Mouse (Mus musculus): ENCODE measurements around the gene Psmd13.

Psmd13 gene

DNA sequence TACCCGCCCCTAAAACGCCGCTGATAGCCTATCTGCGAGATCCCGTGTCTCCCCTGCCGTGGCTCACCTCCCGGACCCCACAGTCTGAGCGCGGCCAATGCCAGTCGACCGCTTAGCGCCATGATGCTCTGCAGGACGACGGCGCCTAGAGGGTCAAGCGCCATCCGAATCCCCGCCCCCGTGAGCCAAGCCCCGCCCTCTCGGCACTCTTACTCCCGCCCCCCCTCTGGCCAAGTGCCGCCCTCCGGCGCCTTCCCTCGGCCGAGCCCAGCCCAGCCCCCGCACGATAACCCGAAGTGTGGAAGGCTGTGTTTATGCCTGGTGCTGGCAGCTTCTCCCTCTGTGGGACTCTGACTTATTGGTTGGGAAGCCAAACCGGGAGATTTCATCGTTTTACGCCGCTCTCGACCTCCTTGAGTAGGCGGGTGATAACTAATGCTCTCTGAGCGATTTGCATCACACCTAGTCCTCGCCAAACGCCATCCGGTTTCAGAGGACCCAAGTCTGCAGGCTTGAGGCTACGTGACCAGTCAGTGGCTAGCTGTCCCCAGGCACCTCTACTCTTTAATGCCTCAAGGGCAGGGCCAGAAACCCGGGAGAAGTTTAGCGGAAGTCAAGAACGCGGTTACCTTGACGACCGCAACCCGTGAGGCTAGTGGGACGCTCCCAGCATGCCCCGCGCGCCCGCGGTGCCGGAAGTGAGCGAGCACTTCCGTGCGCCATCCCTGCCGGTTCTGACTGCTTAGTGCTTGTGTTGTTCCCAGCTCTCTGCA, at the start of gene Psmd13, which contains the start of gene Sirt3:
Gene Psmd13 (plus strand): TSS at position 273 of the 773 bp plus-strand sequence.
Gene Sirt3 (minus strand): TSS at position 614 of the 773 bp plus-strand sequence.
- peak; percentile 91 for DNase-seq (ENCODE audit: low spot score)

DNA sequence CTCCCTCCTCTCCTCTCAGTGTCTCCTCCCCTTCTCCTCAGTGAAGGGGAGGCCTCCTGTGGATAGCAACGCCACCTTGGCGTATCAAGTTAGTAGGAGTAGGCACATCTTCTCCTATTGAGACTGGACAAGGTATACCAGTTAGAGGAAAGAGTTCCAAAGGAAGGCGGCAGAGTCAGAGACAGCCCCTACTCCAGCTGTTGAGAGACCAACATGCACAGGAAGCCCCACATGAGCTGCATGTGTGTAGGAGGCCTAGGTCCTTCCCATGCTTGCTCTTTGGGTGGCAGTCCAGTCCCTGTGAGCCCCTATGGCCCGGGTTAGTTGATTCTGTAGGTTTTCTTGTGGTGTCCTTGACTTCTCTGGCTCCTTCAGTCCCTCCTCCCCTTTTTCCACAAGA, 48.4 kb upstream of the Psmd13 start:
- DNase-seq (ENCODE audit: low spot score): no peak

DNA sequence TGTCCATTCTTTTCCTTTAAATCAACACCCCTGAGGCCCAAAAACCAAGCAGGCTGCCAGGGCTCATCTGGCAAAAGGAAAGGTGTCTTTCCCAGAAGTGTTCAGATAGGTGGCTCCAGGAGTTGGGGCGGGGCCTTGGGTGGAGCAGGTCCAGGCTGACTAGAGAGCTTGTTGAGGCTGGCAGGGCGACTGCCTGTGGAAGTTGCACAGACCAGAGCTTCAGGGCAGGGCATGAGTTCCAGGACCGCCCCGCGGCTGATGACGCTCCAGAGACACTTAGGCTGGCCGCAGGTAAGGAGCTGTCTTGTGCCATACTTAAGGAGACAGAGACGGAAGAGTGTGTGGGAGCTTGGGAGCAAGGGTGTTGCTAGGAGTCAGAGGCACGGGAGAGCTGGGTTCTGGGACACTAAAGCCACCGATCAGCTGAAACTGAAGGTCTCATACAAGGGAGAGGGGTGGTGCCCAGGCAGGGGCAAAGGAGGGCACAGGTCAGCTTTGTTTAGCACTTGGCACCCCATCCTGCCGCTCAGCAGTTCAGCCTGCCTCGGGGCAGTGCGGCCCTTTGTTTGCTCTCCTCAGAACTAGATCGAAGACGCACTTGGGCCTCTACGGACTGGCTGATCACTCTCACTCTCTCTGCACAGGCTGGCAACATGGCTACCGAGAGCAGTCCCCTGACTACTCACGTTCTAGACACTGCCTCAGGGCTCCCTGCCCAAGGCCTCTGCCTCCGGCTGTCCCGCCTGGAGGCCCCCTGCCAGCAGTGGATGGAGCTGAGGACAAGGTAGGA, 46.6 kb upstream of the Psmd13 start, which contains the start of gene Urah:
Gene Urah (plus strand): TSS at position 51 of the 790 bp plus-strand sequence.
- peak; percentile 55 for DNase-seq (ENCODE audit: low spot score)

DNA sequence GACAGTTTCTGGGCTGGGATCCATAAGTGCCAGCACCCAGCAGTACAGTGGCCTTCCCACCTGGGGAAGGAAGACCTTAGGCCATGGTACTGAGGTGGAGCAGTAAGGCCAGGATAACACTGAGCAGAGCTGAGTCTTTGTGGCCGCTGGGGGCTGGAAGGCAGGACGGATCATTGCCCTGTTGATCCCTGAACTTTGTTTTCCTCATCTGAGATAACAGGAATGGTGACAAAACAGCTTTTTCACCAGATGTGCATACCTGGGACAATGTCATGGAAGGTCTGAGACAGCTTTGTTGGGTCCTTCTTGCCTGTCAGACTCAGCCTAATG, 46.0 kb upstream of the Psmd13 start:
- peak; percentile 53 for DNase-seq (ENCODE audit: low spot score)

DNA sequence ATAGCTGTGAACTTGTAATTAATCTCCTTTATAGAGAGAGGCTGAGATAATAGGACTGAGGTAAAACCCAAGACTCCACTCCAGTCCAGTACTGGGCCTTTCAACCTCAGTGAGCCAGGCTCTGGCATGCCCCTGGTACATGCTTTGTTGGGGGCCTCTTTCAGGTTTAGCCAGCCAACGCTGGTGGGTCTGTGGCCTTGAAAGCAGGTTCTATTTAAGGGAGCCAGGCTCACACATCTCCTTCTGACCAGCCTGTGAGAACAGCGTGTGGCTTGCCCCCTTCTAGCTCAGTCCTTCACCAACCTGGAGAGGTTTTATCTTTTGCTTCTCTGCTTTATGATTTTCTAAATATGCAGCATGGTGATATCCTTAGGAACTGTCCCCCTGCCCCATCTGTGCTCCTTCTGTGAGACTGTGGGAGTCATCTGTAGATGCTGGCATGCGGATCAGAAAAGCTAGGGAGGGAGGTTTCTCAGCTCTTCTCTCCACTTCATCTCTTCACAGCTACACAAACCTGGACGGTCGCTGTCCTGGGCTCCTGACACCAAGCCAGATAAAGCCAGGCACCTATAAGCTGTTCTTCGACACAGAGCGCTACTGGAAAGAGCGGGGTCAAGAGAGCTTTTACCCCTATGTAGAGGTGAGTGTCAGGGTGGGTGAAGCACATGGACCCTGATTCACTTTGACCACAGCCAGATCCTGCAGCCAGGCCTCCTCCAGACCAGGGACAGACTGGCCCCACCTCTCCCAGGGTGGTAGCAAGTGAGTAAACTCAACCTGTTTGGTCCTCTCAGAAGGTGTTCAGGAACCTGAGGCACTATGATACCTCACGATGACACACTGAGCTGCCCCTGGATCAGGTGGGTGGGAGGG, 45.3 kb upstream of the Psmd13 start:
- DNase-seq (ENCODE audit: low spot score): no peak

DNA sequence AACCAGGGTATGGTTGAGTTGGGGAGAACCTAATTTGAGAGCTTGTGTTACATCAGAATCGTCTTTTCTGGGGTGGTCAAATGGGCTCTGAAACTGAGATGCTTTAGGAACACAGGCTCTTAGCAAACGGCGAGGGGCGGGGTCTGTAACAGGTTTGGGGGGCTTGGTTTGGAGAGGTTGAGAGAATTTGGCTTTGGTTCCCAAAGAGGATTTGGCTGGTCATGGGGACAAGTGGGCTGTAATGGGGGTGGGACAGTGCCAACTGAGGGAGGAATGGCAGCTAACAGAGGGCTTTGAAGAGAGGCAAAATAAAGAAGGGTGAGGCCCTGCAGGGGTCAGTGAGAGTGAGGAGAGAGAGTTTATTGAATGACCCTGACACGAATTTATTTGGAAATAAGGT, 42.2 kb upstream of the Psmd13 start:
- DNase-seq (ENCODE audit: low spot score): no peak

DNA sequence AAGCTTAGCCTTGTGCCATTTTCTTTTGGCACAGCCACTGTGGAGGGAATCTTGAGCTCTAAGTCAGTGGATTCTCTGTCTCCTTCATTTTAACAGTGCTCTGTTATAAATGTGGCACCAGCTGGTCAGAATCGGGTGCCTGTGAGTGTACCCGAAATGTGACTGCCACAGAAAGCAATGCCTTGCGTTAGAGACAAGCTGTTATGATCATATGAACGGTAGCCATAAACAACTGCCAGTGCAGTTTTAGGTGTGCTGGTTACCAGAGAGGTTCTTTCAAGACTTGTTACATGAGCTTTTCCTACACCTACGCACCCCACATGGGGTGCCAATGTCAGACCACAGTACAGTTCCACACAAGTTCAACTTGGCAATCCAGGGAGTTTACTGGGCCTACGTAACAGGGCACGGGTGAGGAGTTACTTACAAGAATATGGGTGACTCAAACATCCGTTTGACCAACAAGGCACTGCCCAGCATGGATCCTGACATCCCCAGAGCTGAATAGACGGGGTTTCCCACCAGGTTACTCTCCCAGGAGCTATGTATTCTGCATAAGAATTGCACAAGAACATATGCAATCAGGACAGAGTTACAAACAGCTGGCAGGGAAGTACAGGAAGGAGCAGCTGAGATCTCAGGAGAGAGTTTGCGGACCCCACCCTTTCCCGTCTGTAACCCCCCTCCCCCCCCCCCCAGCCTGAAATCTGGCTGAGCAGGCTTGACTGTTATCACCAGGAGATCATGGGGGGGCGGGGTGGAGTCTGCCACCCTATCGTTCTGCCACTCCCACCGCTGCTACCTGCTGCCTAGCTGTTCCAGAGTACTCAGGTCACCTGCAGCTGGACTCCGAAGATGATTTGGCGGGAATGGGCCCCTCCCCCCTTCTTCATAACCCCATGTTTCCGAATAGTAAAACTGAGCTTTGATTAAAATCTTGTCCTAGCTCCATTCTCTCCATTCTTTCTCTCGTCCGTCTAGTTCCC, 40.7 kb upstream of the Psmd13 start:
- peak; percentile 26 for DNase-seq (ENCODE audit: low spot score)

DNA sequence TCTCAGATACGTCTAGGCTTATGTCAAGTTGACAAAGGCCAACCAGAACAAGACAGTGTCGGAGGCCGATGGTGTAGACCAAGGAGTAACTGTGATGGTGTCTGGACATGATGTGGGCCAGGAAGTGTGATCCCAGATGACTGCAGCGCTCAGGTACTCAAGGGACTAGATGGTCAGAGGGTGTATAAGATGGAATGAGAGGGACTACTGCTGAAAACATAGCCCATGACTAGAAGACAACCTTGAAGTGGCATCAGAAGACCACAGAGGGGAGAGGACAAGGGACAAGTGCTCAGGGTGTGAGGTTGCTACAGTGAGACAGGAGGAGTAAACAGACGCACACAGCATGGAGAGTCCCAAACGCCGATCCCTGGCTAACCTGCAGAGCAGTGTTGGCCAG, 38.0 kb upstream of the Psmd13 start:
- no peak for DNase-seq (ENCODE audit: low spot score)

DNA sequence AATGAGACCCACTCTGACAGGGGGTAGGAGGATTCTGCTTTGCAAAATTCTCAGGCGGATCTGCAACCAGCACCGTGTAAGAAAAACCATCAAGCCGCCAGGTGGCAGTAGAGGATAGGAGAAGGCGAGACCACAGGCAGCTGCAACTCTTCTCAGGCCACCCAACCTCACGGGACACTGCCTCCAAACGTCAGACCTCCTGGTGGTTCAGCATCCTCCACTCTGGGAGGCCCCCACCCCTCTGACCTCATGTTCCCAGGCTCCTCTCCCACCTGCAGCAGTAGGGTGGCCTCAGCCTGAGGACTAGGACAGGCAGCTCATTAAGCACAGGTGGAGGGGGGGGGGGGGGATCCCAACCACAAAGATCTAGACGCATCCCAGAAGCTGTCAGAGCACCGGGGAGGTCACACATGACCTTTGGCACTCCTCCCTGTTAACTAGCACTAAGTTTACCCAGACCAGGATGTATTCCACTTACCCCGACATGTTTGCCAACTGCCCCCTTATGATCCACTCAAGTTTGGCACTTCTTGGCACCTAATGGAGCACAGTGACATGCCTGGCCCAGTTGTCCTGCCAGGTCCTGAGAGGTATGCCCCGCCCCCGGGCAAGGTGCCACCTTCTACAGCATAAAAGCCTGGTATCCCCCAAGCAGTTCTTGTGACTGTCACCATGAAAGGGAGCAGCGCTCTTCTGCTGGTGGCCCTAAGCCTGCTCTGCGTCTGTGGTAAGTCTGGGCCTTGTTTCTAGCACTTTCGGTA, 36.7 kb upstream of the Psmd13 start, which contains the start of gene Scgb1c1:
Gene Scgb1c1 (plus strand): TSS at position 643 of the 761 bp plus-strand sequence.
- peak; percentile 74 for DNase-seq (ENCODE audit: low spot score)

DNA sequence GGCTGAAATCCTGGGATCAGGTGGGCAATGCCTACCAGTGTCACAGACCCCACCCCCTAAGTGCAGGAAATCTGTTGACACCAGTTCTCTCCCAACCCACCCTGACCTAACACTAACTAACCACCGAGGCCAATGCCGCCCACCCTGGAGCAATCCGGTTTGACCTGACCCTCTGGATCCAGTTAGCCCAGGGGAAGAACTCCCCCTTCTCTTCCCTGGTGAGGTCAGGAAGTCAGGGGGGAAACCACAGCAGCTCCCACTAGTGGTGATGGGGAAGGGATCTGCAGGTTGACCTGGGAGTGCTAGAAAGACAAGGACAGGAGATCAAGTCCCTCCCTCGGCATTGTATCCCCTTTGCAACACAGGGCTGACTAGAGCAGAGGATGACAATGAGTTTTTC, 36.1 kb upstream of the Psmd13 start:
- DNase-seq (ENCODE audit: low spot score): no peak

DNA sequence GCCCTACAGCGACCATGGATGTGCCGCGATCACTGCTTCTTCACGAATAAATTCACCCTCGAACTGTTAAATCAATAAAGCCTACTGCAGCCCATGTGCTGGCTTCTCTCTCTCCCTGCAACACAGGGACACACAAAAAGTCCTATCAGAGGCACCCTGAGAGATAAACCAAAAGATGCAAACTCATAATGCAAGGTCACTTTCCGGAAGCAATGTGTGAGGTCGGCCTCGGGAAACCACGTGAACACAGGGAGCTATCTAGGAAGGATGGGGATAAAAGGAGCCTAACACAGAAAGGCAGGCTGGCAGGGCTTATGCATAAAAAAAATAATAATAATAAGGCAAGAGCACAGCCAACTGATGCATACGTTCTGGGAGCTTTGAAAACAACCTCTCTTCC, 35.1 kb upstream of the Psmd13 start:
- no peak for DNase-seq (ENCODE audit: low spot score)

DNA sequence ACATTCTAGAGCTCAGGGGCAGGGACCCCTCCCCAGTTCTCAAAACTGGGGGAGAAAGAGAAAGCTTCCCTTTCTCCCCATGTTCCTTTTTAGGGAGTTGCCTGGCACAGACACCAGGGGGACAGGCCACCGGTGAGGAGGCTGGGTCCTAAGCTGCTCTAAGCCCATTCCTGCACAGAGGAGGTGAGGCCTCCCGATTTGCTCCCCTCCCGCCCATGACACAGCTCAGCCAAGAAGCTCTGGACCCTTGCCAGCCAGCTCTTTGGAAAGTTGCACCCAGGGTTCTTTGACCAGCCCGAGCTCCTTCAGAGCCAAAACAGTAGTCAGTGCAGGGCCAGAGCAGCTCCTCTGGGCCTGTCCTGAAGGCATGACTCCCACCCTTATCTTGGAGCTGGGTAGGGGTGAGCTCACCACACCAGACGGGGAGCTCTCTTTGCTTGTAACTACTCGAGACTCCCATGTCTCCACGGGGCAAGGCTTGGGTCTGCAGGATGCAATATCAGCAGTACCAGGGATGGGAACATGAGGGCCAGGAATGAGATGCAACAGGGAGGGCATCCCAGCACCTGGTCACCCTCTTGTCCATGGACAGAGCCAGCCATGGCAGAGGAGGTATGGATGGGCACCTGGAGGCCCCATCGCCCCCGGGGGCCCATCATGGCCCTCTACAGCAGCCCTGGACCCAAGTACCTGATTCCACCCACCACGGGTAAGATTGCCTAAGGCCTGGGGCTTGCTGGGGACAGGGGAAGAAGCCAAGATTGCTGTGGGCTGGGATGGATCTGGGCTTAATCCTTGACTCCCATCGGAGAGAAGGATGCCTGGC, 33.8 kb upstream of the Psmd13 start, which contains the start of gene Odf3:
Gene Odf3 (plus strand): TSS at position 51 of the 826 bp plus-strand sequence.
- DNase-seq (ENCODE audit: low spot score): no peak

DNA sequence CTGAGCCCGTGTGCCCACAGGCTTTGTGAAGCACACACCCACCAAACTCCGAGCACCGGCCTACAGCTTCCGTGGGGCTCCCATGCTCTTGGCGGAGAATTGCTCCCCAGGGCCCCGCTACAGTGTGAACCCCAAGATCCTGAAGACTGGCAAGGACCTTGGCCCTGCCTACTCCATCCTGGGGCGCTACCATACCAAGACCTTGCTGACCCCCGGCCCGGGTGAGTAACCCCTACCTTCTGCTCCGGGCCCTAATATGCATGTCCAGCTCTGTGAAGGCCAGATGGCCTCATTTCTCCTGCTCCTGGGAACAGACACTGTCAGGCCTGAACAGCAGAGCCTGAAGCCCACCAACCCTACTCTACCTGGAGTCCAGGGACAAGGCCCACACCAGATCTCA, 33.2 kb upstream of the Psmd13 start:
- no peak for DNase-seq (ENCODE audit: low spot score)

DNA sequence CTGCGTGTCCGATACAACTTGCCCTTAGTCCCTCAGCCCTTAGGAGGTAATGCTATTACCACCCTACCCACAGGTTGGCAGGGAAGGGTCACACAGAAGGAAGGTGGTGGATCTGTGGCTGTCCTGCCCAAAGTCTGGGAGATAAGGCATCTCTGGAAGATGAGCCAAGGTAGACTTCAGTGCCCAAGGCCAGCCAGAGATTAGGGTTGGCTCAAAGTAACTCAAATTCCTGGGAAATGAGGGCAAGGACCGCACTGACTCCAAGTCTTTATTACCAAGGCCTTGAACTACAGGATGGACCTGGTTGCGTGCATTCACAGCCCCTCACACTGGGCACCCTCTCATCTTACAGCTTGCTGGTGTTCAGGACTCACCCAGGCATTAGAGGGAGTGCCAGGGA, 29.9 kb upstream of the Psmd13 start:
- DNase-seq (ENCODE audit: low spot score): no peak

DNA sequence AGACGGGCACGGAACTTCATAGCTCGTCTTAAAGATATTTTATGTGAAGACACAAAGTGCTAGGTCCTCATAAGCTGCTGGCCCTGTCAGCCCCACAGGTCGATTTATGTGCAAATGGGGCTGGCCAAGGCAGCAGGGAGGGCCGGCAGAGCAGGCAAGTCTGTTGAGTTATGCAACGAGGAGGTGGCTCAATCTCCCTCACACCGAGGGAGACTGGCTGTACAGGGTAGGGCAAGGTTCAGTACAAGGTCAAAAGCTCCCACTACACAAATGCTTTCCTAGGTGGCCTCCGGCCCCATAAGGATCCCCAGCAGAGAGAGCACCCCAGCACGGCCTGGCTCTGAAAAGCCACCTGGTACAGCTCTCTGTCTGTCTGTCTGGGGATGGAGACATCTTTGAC, 28.4 kb upstream of the Psmd13 start:
- peak; percentile 53 for DNase-seq (ENCODE audit: low spot score)

DNA sequence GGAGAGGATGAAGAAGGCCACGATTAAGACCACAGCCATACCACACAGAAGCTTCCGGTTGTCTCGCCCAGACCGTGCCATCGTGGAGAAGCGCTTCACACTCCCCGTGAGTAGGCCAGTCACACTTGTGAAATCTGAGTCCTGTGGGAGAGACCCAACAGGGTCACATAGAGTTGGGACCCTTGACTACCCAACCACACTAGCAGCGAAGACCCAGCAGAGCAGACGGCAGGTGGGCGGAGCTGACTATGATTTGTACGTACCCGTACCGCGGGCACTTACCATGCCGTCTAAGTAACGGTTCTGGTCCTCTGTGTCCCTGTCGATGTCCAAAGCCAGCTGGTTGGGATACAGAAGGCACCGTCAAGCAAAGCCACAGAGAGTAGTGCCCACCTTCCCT, 27.3 kb upstream of the Psmd13 start:
- DNase-seq (ENCODE audit: low spot score): no peak

DNA sequence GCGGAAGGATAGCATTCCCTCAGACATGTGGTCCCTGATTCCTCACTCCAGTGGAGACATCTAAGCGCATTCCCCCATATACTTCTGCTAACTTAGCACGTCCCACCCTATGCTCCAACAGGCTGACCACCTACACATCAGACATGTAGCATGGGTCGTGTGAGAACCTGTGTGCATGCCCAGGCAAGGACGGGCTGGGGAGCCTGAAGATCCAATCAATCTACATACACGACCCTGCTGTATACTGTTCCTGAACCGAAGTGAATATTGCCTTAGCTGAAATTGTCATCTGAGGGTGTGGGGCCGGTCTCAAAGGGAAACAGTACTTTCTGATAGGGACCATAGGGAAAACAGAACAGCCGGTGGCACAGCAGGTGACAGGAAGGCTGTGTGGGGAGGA, 26.6 kb upstream of the Psmd13 start:
- DNase-seq (ENCODE audit: low spot score): no peak

DNA sequence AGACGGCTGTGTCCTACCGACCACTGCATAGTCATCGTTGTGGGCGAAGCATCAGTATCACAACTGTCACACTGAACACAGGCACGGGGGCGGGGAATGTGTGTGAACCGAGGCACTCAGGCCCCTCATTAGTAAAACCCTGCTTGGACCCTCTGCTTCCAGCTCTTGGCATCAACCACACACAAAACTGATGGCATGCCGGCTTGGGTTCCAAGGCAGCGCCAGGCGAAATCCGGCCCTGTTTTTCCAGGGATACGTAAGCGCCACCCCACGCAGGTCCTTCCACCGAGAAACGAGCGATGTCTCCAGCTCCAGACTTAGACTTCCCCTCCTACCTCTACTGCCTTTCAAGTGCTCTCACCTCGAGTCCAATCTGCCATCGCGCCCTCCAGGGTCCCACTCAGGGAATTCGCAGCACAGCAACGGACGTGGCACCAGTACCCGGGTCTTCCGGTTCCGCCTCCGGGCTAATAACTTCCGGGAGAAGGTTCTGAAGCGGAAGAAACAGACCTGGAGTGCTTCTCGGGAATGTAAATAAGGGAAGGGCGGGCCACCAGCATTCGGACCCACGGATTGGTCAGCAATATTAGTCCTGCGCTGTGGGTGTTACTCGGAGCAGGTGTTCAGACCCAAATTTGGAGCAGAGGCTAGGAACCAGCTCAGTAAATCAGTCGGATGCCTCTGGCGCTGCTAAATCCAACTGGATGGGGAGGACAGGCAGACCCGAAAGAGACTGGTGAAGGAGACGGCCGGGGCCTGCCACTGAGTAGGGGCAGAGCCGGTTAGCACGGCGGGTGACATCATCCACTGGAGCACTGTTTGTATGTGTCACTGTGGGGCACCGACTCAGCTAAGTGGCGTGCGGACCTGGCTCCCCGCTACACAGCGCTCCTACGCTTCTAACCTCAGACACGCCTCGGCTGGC, 25.6 kb upstream of the Psmd13 start, which contains the start of gene Gm45785:
Gene Gm45785 (minus strand): TSS at position 472 of the 925 bp plus-strand sequence.
- peak; percentile 92 for DNase-seq (ENCODE audit: low spot score)

Measured in yolk sac, embryonic 10.5 days (tissue).